Mouse (Mus musculus) bone marrow macrophage, adult 2 months (primary cell): ENCODE measurements at regions not wholly inside any gene's neighbourhood (a gene's known extent, or its start where the extent isn't known, plus 50 kb on each side); places are given as distances from the start of the nearest gene placed in this dataset.

Experiments
- CTCF ChIP-seq: IDR thresholded peaks from 2 replicates; pipeline ENCODE4 v1.5.1; 2012; ENCODE audit warnings: low read depth, mild to moderate bottlenecking, low read length, moderate library complexity
- POLR2A ChIP-seq: IDR thresholded peaks from 2 replicates; pipeline ENCODE4 v1.6.1; 2012; ENCODE audit warnings: mild to moderate bottlenecking, low read depth, low read length, borderline replicate concordance

DNA sequence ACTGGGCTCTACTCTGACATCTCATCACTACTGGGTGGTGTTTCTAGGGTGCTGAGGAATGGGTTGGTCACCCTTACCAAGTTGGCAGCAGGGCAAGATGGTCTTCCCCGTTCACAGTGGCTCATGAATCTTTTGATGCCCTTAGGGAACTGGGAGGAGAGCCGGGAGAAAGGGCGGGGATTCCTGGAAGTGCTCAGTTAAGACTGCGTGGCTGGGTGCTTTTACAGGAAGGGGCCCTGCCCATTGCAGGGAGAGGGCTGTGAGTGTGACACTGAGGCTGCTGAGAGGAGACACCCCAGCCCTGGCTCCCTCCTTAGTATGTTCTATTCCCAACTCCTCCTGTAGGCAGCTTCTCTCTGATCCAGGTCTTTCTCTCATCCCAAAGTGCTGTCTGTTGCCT, 65.3 kb upstream of the 1700024P04Rik start:
- no peak for TF ChIP-seq CTCF
- no peak for TF ChIP-seq POLR2A
